Mouse (Mus musculus): Measurements from ENCODE around the gene Cap1.

DNA sequence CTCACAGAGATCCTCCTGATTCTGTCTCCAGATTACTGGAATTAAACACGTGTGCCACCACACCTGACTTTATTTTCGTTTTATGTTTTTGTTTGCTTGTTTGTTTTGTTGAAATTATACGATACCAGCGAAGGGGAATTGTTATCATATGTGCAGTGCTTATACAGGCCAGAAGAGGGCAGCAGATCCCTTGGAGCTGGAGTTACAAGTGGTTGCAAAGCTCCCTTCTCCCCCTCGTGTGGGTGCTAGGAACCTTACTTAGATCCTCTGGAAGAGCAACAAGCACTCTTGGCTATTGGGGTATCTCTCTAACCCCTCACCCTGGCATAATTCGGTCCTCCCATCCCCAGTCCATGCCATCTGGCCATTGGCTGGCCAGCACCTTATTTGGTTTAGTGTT, 24.7 kb upstream of the Cap1 start:
- TF ChIP-seq CTCF (conservative IDR thresholded peaks at IDR 0.05; ENCODE audit: low read length) (peak; percentile 87), POU5F1 (IDR thresholded peaks at IDR 0.05; ENCODE audit: borderline replicate concordance, low read length) (no peak)

Data from E14TG2a.4 (cell line).